Mouse (Mus musculus) lung, embryonic 14.5 days (tissue): ENCODE results near the gene Slamf1. TPM values are rescaled to one million over a fixed set of nuclear protein-coding genes. Genes with fewer than 3 reads are reported as not detected.

Experiments used
- ATAC-seq: fragments of 200-750 bp; cut with Nextera tagmentation; 2 replicates; pipeline ENCODE4 v1.8.0; 2017; ENCODE audit warnings: mild to moderate bottlenecking, moderate TSS enrichment, moderate library complexity; ENCODE audit not compliant: insufficient read depth
- DNase-seq: peaks from one replicate; pipeline ENCODE4 v3.0.0-alpha.2; 2015
- H3K27ac ChIP-seq: fragments of 300-500 bp; sonication (generic); 2 replicates; pipeline ENCODE4 v1.5.1; 2014; ENCODE audit warnings: low read depth, mild to moderate bottlenecking, moderate library complexity
- H3K27me3 ChIP-seq: fragments of 300-500 bp; sonication (generic); 2 replicates; pipeline ENCODE4 v1.6.1; 2014; ENCODE audit warnings: low read length, control low read depth; ENCODE audit not compliant: insufficient read depth
- H3K36me3 ChIP-seq: fragments of 300-500 bp; sonication (generic); 2 replicates; pipeline ENCODE4 v1.6.1; 2014; ENCODE audit warnings: control low read depth; ENCODE audit not compliant: insufficient read depth
- H3K4me1 ChIP-seq: fragments of 300-500 bp; sonication (generic); 2 replicates; pipeline ENCODE4 v1.6.1; 2014; ENCODE audit warnings: antibody characterized with exemption, control low read depth; ENCODE audit not compliant: insufficient read depth
- H3K4me2 ChIP-seq: fragments of 300-500 bp; sonication (generic); 2 replicates; pipeline ENCODE4 v1.6.1; 2014; ENCODE audit warnings: mild to moderate bottlenecking
- H3K4me3 ChIP-seq: fragments of 300-500 bp; sonication (generic); 2 replicates; pipeline ENCODE4 v1.5.1; 2014; ENCODE audit warnings: low read depth, low read length
- H3K9ac ChIP-seq: fragments of 300-500 bp; sonication (generic); 2 replicates; pipeline ENCODE4 v1.6.1; 2014
- H3K9me3 ChIP-seq: fragments of 300-500 bp; sonication (generic); 2 replicates; pipeline ENCODE4 v1.6.1; 2016; ENCODE audit warnings: low read depth, low read length, control low read depth
- CTCF ChIP-seq: IDR thresholded peaks from 2 replicates; pipeline ENCODE4 v1.5.1; 2016; ENCODE audit warnings: antibody characterized with exemption, low read depth
- WGBS: fragments of 180-500 bp; shearing (Covaris S2); extraction: QIAGEN DNeasy Blood & Tissue Kit; methylation state at CpG from one replicate; pipeline ENCODE4 v1.1.7; 2014; 5-methylcytosine and 5-hydroxymethylcytosine counted together
- polyA plus RNA-seq: library from polyadenylated mRNA; unstranded; fragments of >200 nt; fragmentation: Nextera tagmentation; extraction: Ambion mirVana; gene quantifications from 2 replicates; pipeline ENCODE4 v1.2.1, GENCODE M21; 2014

Slamf1 gene
- polyA plus RNA-seq, 1 experiment from 2014 or later: 1.1 TPM

DNA sequence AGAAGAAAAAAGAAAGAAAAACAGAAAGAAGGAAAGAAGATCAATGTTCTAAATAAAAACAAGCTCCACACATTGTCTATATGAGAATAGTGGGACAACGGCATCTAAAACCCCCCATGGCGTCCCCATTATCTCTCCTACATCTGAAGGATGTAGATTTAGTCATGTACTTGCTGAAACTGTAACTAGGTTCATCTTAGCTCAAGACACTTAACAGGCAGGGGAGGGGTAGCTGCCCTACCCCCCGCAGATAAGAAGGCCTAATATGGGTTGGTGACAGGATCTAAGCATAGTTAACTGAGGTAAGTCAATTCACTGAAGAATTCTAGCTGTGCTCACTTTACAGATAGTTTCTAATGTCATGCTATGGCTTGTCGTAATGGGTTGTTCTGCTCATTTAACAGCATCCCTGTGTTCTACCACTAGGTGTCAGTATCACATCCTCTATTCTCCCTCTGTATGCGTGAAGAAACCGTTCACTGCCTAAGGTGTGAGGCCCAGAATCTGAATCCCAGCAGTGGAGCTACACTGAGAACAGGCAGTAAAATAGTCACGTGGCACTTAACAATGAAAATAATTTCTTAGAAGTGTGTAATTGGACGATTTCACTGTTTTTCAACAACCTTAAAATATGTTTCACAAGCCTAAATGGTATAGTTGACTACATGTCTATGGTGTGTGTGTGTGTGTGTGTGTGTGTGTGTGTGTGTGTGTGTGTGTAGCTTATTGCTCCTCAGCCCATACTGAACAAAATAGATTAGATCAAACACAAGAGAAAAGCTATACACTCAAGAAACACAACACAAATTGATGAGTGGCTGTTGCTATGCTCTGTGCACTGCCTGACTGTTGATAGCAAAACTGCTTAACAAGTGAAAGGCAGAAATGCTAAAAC, 48.9 kb downstream of the Slamf1 start:
- no peaks in the 10 kb centered on the region for H3K4me1 ChIP-seq
- H3K9me3 ChIP-seq: no peaks in the 10 kb centered on the region
- no peak overlapping the region for H3K4me3 ChIP-seq
- H3K9ac ChIP-seq: no peak overlapping the region
- peak; percentile 82 for DNase-seq
- TF ChIP-seq CTCF: peak; percentile 89
- WGBS: 12% methylated on average over 8 of the region's 8 CpGs
- H3K36me3 ChIP-seq: no peaks in the 10 kb centered on the region
- no peak overlapping the region for H3K27ac ChIP-seq
- no peaks in the 10 kb centered on the region for H3K27me3 ChIP-seq
- no peak overlapping the region for H3K4me2 ChIP-seq
- peak; percentile 96 for ATAC-seq

DNA sequence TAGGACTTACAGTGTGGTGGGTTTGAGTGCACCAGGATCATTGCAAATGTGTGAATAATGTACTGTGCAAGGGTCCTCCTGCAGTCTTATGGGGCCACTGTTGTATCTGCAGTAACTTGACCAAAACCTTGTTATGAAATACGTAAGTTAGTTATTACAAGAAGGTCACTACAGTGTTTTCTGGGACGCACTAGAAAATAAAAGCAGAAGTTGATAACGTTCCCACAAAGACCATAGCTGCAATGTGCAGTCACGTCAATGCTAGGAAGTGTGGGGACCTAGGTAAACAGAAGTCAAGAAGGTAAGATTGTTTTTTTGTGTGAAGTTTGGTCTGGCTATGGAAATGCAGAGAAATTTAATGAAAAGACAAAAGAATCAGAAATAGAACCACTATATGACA, 50.1 kb downstream of the Slamf1 start:
- no peak for DNase-seq
- no peak overlapping the region for H3K4me3 ChIP-seq
- H3K36me3 ChIP-seq: no peaks in the 10 kb centered on the region
- no peak overlapping the region for H3K27ac ChIP-seq
- no peak overlapping the region for H3K4me2 ChIP-seq
- TF ChIP-seq CTCF: no peak
- no peak for ATAC-seq
- H3K9me3 ChIP-seq: no peaks in the 10 kb centered on the region
- H3K9ac ChIP-seq: no peak overlapping the region
- H3K27me3 ChIP-seq: no peaks in the 10 kb centered on the region
- H3K4me1 ChIP-seq: no peaks in the 10 kb centered on the region
- 74% methylated on average over 4 of the region's 4 CpGs for WGBS

DNA sequence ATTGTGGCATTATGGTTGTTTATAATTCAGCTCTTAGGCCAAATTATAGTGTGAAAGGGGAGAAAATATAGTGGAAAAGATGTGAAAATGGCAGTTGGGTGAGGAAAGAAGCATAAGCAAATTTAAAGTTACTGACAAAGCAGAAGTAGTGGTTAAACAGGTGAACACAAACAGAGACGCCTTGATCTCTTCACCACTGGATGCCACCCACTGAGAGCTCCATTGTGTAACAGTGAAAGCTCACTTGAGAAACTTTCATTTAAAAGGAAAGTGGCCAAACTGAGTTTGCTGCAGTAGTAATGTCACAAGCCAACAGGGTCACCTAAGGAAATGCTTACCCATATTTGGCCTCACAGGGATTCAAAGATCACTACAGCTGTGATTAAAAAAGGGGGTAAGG, 54.4 kb downstream of the Slamf1 start:
- no peak overlapping the region for H3K4me3 ChIP-seq
- no peaks in the 10 kb centered on the region for H3K27me3 ChIP-seq
- no peaks in the 10 kb centered on the region for H3K4me1 ChIP-seq
- no peak for DNase-seq
- no peaks in the 10 kb centered on the region for H3K36me3 ChIP-seq
- no peak overlapping the region for H3K9ac ChIP-seq
- no peak overlapping the region for H3K27ac ChIP-seq
- ATAC-seq: no peak
- WGBS: 34% methylated on average over 1 of the region's 1 CpGs
- H3K9me3 ChIP-seq: no peaks in the 10 kb centered on the region
- no peak for TF ChIP-seq CTCF
- no peak overlapping the region for H3K4me2 ChIP-seq

DNA sequence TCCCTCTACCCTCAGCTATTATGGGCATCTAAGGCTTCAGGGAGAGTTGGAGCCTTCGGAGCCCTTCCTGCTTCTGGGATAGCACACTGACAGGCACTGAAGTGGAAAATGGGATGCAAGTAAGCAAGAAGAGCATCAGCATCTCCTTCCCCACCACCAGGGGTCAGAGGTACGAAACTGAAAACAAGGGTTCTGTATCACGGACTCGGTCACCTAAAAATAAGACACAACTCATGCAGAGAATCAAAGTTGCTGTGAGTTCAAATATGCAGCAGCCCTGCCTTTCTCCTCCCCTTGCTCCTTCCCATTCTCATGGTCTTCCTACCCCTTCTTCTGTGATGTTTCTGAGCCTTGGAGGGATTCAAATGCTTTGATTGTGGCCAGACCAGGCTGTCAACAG, 58.5 kb downstream of the Slamf1 start:
- no peak overlapping the region for H3K27ac ChIP-seq
- no peaks in the 10 kb centered on the region for H3K36me3 ChIP-seq
- H3K9me3 ChIP-seq: no peaks in the 10 kb centered on the region
- 31% methylated on average over 4 of the region's 4 CpGs for WGBS
- no peak overlapping the region for H3K9ac ChIP-seq
- no peak overlapping the region for H3K4me3 ChIP-seq
- H3K4me2 ChIP-seq: no peak overlapping the region
- H3K4me1 ChIP-seq: no peaks in the 10 kb centered on the region
- DNase-seq: peak; percentile 22
- no peak for ATAC-seq
- no peaks in the 10 kb centered on the region for H3K27me3 ChIP-seq
- peak; percentile 44 for TF ChIP-seq CTCF

DNA sequence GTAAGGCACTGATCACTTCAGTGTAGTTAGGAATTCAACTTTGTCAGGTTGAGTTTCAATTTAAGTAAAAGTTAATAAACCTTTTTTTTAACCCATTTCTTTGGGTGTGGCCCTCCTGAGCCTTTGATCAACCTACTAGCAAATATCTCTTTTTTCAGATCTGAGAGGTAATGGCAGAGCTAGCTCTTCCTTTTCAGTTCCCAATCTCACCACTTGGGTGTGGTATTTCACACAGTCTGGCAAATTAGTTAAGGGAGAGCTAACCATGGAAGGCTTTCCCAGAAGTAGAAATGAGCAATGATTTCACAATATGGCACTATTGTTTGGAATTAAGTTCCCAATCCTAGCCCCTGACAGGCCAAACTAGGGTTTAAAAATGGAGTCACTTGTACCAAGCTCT, 59.2 kb downstream of the Slamf1 start:
- ATAC-seq: no peak
- Histone ChIP-seq H3K9ac (no peak overlapping the region), H3K36me3 (no peaks in the 10 kb centered on the region), H3K4me2 (no peak overlapping the region), H3K9me3 (no peaks in the 10 kb centered on the region), H3K27me3 (no peaks in the 10 kb centered on the region), H3K27ac (no peak overlapping the region), H3K4me1 (no peaks in the 10 kb centered on the region), H3K4me3 (no peak overlapping the region)
- DNase-seq: peak; percentile 51
- TF ChIP-seq CTCF: peak; percentile 58

DNA sequence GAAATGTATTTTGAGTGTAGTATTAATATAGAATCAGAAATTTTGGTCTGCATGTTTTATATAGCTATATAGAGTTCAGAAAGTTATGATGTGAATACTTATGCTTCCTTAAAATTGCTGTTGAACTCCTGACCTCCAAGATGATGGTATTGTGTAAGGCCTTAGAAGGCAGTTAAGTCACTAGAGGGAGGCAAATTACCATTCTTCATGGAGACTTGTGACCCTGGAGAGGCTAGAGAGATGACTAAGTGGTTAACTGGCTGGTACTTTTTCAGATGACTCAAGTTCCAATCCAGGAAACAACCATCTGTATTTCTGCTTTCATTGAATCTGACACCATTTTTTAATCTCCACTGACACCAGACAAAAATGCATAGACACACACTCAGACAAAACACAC, 60.7 kb downstream of the Slamf1 start:
- no peak overlapping the region for H3K9ac ChIP-seq
- TF ChIP-seq CTCF: no peak
- DNase-seq (peak; percentile 23), ATAC-seq (no peak)
- no peaks in the 10 kb centered on the region for H3K27me3 ChIP-seq
- H3K4me1 ChIP-seq: no peaks in the 10 kb centered on the region
- no peak overlapping the region for H3K4me3 ChIP-seq
- H3K9me3 ChIP-seq: no peaks in the 10 kb centered on the region
- H3K27ac ChIP-seq: no peak overlapping the region
- H3K36me3 ChIP-seq: no peaks in the 10 kb centered on the region
- no peak overlapping the region for H3K4me2 ChIP-seq

DNA sequence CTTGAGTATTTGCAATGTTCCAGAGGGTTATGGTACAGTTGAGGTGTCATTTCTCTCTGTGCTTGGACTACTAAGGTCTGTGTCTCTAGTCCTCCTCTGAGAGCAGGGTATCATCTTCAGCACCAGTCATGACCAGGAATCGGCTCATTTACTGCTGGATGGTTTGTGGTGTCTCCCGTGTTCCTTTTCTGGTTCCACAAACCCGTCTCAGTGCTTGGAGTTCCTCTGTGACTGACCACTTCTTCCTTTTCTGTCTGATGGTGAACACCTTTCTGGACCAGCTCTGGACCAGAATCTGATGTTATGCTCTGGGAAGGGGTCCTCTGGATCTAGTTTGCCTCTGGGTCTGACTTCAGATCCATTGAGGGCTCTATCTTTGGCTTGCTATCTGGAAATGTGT, 72.6 kb downstream of the Slamf1 start, which contains the start of gene Cd84:
Cd84 (plus strand) TSS at position 210 of the 400 bp plus-strand sequence.
- ATAC-seq (no peak), DNase-seq (no peak)
- Histone ChIP-seq H3K9me3 (no peaks in the 10 kb centered on the region), H3K36me3 (no peaks in the 10 kb centered on the region), H3K9ac (no peak within 1 kb of the TSS), H3K4me2 (no peak within 1 kb of the TSS), H3K4me3 (no peak within 1 kb of the TSS), H3K27ac (no peak within 1 kb of the TSS), H3K4me1 (no peaks in the 10 kb centered on the region), H3K27me3 (no peaks in the 10 kb centered on the region)
- TF ChIP-seq CTCF: no peak
- 81% methylated on average over 3 of the region's 3 CpGs for WGBS
